Mouse (Mus musculus): ENCODE results near the gene Map7d1. TPM values are rescaled to one million over a fixed set of nuclear protein-coding genes. Genes with fewer than 3 reads are reported as not detected.

Map7d1 gene
- total and polyA plus RNA-seq, 2 experiments from 2014 or later: 71.1 to 115 TPM

DNA sequence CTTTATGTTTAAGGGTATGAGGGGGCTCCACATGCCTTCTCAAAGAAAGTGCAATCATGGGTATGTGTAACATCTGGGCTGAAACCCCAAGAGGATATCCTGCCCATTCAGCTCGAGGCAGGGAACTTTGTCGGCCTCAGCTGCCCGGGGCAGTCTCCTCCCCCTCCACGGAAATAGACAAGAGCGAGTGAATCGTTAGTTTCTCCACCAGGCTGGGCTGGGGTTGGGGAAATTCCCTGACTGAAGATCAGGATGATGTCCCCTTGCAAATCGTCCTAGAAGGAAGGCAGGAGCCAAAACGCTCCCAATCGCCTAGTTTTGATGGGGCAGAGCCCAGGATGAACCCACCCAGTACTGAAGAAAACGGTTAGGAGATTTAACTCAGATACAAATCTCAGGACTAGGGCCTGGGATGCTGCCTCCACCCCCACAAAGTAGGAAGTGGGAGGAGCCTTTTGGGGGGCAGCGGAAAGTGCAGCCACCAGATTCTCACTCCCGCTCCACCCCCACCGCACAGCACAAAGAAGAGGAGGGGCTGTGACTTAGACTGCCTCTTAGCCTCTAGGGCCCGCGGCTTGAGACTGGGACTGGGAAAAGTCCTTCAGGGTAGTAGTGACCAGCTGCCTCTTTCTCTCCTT is 3.5 kb upstream of the Map7d1 start:
- Histone ChIP-seq H3K9me3 (ENCODE audit: low read length) (no peaks in the 10 kb centered on the region), H3K27me3 (ENCODE audit: insufficient read depth, low read length) (no peaks in the 10 kb centered on the region; the same call in 1 of the 2 replicates), H3K4me2 (ENCODE audit: low read depth) (no peak overlapping the region), H3K9ac (no peak overlapping the region), H3K36me3 (ENCODE audit: insufficient read depth) (no peaks in the 10 kb centered on the region), H3K4me1 (ENCODE audit: insufficient read depth) (peaks cover 15% of the 10 kb centered on the region), H3K4me3 (ENCODE audit: low read depth, low read length) (no peak overlapping the region), H3K27ac (ENCODE audit: low read depth, low read length) (0 out of 2 replicates have a peak overlapping the region, but pooled peaks have one; percentile 45)
- ATAC-seq: no peak
- DNase-seq: no peak
- 3% methylated on average over 15 of the region's 15 CpGs for WGBS
- TF ChIP-seq CTCF (IDR thresholded peaks at IDR 0.05; ENCODE audit: low read depth): no peak

DNA sequence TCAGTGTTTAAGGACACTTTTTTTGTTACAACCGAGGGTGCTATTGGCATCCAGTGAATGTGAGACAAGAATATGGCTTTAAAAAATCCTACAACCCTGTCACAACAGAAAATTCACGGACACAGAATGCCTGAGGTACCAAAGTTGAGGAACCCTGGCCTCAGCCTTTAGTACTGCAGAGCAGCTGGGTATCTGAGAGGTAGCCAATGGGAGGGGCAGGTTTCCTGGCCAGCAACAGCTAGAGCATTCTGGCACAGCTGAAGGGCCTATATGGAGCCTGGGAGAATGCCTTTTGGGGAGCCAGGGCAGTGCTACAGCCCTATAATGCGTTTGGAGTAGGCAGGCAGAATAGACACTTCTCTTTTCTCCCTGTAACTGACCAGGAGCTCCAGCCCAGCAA is 2.9 kb upstream of the Map7d1 start:
- H3K27ac ChIP-seq (ENCODE audit: low read depth, low read length): no peak overlapping the region
- no peak for ATAC-seq
- H3K9me3 ChIP-seq (ENCODE audit: low read length): no peaks in the 10 kb centered on the region
- 40% methylated on average over 3 of the region's 3 CpGs for WGBS
- no peaks in the 10 kb centered on the region; the same call in 1 of the 2 replicates for H3K27me3 ChIP-seq (ENCODE audit: insufficient read depth, low read length)
- no peak for TF ChIP-seq CTCF (IDR thresholded peaks at IDR 0.05; ENCODE audit: low read depth)
- peaks cover 21% of the 10 kb centered on the region for H3K4me1 ChIP-seq (ENCODE audit: insufficient read depth)
- no peak overlapping the region for H3K4me3 ChIP-seq (ENCODE audit: low read depth, low read length)
- DNase-seq: no peak
- no peak overlapping the region for H3K4me2 ChIP-seq (ENCODE audit: low read depth)
- H3K9ac ChIP-seq: no peak overlapping the region
- H3K36me3 ChIP-seq (ENCODE audit: insufficient read depth): no peaks in the 10 kb centered on the region

DNA sequence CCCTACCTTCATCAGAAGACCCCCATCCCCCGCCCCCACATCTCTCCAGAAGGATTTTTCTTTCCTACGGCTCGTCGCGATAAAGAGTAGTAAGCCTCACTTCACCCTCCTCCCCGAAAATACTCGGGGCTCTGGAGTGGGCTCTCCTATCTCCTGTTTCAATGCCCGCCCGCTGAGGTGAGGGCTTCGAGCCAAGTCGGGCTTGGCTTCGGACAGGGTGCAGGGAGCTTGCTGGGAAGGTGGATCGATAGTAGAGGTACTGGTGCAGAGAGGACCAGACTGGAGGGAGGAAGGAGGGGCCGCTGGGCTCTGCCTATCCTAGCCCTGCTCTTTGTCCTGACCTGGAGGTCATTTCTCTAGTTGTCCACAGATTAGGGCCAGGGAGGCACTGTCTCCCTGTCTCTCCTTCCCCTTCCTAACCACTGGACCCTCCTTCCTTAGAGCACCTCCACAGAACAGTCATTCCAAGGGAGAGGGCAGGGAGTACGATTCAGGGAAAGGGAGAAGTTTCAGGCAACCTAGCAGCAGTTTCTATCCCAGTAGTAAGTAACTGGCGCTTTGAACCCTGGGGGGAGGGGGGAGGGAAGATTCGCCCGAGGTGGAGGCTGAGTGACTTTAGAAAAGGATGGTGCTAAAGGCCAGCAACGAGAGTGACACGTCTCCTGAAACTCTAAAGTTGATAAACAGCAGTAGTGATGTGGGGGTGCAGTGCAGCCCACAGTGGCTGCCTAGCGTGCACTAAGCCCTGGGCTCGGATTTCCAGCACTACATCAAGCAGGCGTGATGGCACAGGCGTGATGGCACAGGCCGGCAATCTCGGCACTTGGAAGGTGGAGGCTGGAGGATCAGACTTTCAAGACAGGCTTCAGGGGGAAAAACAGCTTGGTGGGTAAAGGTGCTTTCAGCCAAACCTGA is 1.1 kb upstream of the Map7d1 start:
- ATAC-seq (no peak; the same call in 1 of the 2 replicates), DNase-seq (no peak)
- H3K27me3 ChIP-seq (ENCODE audit: insufficient read depth, low read length): no peaks in the 10 kb centered on the region; the same call in 1 of the 2 replicates
- no peaks in the 10 kb centered on the region for H3K36me3 ChIP-seq (ENCODE audit: insufficient read depth)
- H3K4me1 ChIP-seq (ENCODE audit: insufficient read depth): peaks cover 27% of the 10 kb centered on the region; the same call in 1 of the 2 replicates
- H3K4me3 ChIP-seq (ENCODE audit: low read depth, low read length): peak overlapping the region; percentile 98
- H3K4me2 ChIP-seq (ENCODE audit: low read depth): peak overlapping the region; percentile 83
- 4% methylated on average over 26 of the region's 26 CpGs for WGBS
- peak overlapping the region; percentile 99 for H3K9ac ChIP-seq
- no peaks in the 10 kb centered on the region for H3K9me3 ChIP-seq (ENCODE audit: low read length)
- no peak for TF ChIP-seq CTCF (IDR thresholded peaks at IDR 0.05; ENCODE audit: low read depth)
- H3K27ac ChIP-seq (ENCODE audit: low read depth, low read length): peak overlapping the region; percentile 96

DNA sequence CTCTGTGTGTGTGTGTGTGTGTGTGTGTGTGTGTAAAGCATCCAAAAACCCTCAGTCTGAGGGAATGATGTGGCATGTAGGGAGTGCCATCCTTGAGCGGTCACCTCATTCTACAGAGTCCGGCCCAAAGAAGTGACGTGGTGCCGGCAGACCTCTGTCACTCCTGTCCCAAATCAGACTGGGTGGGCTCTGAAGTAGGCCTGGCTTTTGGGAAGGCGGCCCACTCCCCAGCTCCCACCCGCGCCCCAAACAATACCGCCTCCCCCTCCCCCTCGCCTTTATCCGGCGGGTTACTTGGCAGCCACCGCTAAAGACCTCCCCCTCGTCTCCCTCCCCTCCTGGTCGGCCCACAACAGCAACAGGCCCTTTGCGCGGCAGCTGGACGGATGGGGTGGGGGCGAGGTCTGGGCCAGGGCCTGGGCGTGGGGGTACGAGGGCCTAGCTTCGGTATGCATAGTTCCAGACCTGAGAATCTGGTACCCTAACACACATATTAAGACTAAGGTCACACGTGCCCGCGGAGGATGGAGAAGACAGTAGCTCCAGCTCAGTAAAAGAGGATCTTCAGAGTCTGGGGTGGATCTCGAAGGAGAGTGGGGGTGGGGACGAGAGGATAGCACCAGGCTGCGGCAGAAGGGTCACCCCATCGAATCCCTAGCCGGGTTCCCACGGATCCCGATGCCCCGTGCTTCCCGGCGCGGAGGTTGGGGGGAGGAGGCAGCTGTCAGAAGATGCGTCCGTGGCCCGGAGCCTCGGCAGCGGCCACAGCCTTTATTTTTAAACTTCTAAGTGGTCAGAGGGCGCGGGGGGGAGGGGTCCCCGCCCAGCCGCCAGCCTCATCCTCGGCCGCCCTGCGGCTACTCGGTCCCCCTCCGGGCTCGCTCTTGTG is 786 bp downstream of the Map7d1 start:
- Histone ChIP-seq H3K36me3 (ENCODE audit: insufficient read depth) (no peaks in the 10 kb centered on the region), H3K27me3 (ENCODE audit: insufficient read depth, low read length) (no peaks in the 10 kb centered on the region; the same call in 1 of the 2 replicates), H3K4me1 (ENCODE audit: insufficient read depth) (peaks cover 27% of the 10 kb centered on the region; the same call in 1 of the 2 replicates), H3K4me3 (ENCODE audit: low read depth, low read length) (peak overlapping the region; percentile 98), H3K9ac (peak overlapping the region; percentile 99), H3K27ac (ENCODE audit: low read depth, low read length) (peak overlapping the region; percentile 96), H3K9me3 (ENCODE audit: low read length) (no peaks in the 10 kb centered on the region), H3K4me2 (ENCODE audit: low read depth) (peak overlapping the region; percentile 83)
- under 1% methylated on average over 46 of the region's 50 CpGs for WGBS
- TF ChIP-seq CTCF (IDR thresholded peaks at IDR 0.05; ENCODE audit: low read depth): no peak
- ATAC-seq (peak; percentile 23), DNase-seq (peak; percentile 69)

DNA sequence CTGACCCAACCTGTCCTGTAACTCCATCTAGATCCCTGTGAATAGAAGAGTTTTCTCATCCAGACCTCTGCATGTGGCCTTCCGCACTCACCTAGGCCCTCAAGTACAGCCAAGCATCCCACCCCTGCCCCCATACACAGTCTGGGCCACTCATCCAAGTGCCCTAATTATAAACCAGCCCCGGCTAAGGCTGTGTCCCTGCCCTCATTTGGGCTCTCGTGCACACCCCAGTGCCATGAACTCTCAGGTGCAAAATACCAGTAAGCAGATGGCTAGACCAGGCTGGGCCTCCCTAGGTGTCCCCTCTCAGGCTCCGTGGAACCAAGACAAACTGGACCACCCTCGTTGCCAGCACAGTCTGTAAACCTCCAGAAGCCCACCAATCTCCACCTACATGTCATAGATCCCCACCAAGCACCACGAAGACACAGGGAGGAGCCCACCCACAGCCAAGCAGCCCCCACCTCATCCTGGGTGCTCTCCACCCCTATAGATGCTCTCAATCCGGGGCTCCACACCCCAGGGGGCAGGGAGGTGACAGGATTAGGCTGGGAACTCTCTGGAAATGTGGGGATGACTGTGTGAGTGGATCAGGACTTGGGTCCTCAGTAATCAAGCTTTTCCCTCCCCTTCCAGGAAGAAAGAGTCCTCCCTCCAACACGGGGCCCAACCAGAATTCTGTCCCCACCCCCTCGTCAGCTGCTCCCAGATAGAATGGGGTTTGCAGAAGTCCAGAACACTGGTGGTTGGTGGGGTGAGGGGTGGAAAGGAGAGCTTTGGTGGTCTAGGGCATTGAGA is 1.6 kb downstream of the Map7d1 start:
- no peak for TF ChIP-seq CTCF (IDR thresholded peaks at IDR 0.05; ENCODE audit: low read depth)
- Histone ChIP-seq H3K27me3 (ENCODE audit: insufficient read depth, low read length) (no peaks in the 10 kb centered on the region; the same call in 1 of the 2 replicates), H3K4me3 (ENCODE audit: low read depth, low read length) (peak overlapping the region; percentile 98), H3K4me2 (ENCODE audit: low read depth) (peak overlapping the region; percentile 83), H3K9ac (peak overlapping the region; percentile 99), H3K36me3 (ENCODE audit: insufficient read depth) (no peaks in the 10 kb centered on the region), H3K27ac (ENCODE audit: low read depth, low read length) (peak overlapping the region; percentile 96), H3K9me3 (ENCODE audit: low read length) (no peaks in the 10 kb centered on the region), H3K4me1 (ENCODE audit: insufficient read depth) (peaks cover 27% of the 10 kb centered on the region; the same call in 1 of the 2 replicates)
- DNase-seq (peak; percentile 60), ATAC-seq (peak; percentile 26)
- WGBS: 9% methylated on average over 9 of the region's 9 CpGs

Measured in forebrain, postnatal 0 days (tissue).